Mouse (Mus musculus): ENCODE data around the gene Tmem209. TPM values are rescaled to one million over a fixed set of nuclear protein-coding genes. Genes with fewer than 3 reads are reported as not detected.
A peak's percentile ranks its signal among the peaks of the same experiment; 100 is the strongest.

Gene Tmem209
- 21.1 and 29.6 TPM in 2 replicates for polyA plus RNA-seq (2015; fragmentation: Nextera tagmentation; extraction: Ambion mirVana)

- peak within 1 kb of the TSS; percentile 68 for H3K9ac ChIP-seq (replicated peaks)
- H3K4me2 ChIP-seq: peak within 1 kb of the TSS; percentile 72
- peak within 1 kb of the TSS; percentile 58 for H3K4me3 ChIP-seq (replicated peaks)
- under 1% methylated on average over 37 of the region's 37 CpGs for WGBS
- H3K27me3 ChIP-seq (replicated peaks): no peaks in the 10 kb centered on the region
- H3K27ac ChIP-seq (replicated peaks): peak within 1 kb of the TSS; percentile 96
- H3K36me3 ChIP-seq: peaks cover 4% of the 10 kb centered on the region; the same call in 1 of the 2 replicates
- peaks cover 7% of the 10 kb centered on the region for H3K4me1 ChIP-seq
- ATAC-seq (ENCODE audit: low FRiP score): peak; percentile 98
- no peaks in the 10 kb centered on the region for H3K9me3 ChIP-seq (replicated peaks)
These were observed at the start of gene Tmem209, which contains the start of gene Ssmem1 for GRCm38 (mm10) chr6:30509265-30510239. Gene Tmem209 (minus strand): TSS chr6:30509783. Gene Ssmem1 (plus strand): TSS chr6:30509849.

DNA sequence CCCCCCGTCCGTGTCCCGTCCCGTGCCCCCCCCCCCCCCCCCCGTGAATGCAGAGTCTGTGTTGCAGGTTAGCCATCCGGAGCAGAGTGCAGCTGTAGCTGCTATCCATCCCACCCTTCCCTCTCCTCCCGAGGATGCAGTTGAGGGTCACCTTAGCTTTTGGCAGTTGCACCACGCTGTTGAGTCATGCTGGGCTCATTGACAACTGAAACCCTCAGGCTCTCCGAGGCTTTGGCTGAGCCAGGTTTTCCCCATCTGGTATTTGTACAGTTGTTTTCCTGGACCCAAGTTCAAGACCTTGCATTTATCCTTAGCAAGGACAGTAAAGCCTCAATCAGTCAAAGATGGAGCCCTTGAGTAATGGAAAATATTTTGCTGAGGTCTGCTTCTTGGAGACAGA, 46.5 kb upstream of the Tmem209 start:
- Histone ChIP-seq H3K4me2 (no peak overlapping the region), H3K9ac (replicated peaks) (no peak overlapping the region), H3K4me3 (replicated peaks) (no peak overlapping the region), H3K9me3 (replicated peaks) (no peaks in the 10 kb centered on the region), H3K27ac (replicated peaks) (no peak overlapping the region), H3K27me3 (replicated peaks) (no peaks in the 10 kb centered on the region), H3K4me1 (peaks cover 21% of the 10 kb centered on the region), H3K36me3 (no peaks in the 10 kb centered on the region)
- no peak for ATAC-seq (ENCODE audit: low FRiP score)
- WGBS: 21% methylated on average over 6 of the region's 9 CpGs

GRCm38 (mm10) chr6:30554621-30555170, 45.1 kb upstream of the Tmem209 start:
- ATAC-seq (ENCODE audit: low FRiP score): no peak

GRCm38 (mm10) chr6:30554092-30554491, 44.5 kb upstream of the Tmem209 start:
- no peaks in the 10 kb centered on the region for H3K36me3 ChIP-seq
- H3K27ac ChIP-seq (replicated peaks): no peak overlapping the region
- H3K27me3 ChIP-seq (replicated peaks): no peaks in the 10 kb centered on the region
- no peak for ATAC-seq (ENCODE audit: low FRiP score)
- no peaks in the 10 kb centered on the region for H3K9me3 ChIP-seq (replicated peaks)
- 79% methylated on average over 5 of the region's 5 CpGs for WGBS
- H3K9ac ChIP-seq (replicated peaks): no peak overlapping the region
- no peak overlapping the region for H3K4me3 ChIP-seq (replicated peaks)
- H3K4me1 ChIP-seq: peaks cover 26% of the 10 kb centered on the region
- H3K4me2 ChIP-seq: no peak overlapping the region

More at GRCm38 (mm10) chr6:30554621-30555170, 45.1 kb upstream of the Tmem209 start:
- H3K4me1 ChIP-seq: peaks cover 21% of the 10 kb centered on the region
- no peak overlapping the region for H3K4me2 ChIP-seq
- no peaks in the 10 kb centered on the region for H3K36me3 ChIP-seq
- no peaks in the 10 kb centered on the region for H3K27me3 ChIP-seq (replicated peaks)
- H3K27ac ChIP-seq (replicated peaks): no peak overlapping the region; the same call in 1 of the 2 replicates
- H3K9me3 ChIP-seq (replicated peaks): no peaks in the 10 kb centered on the region
- H3K4me3 ChIP-seq (replicated peaks): no peak overlapping the region
- H3K9ac ChIP-seq (replicated peaks): no peak overlapping the region
- 90% methylated on average over 5 of the region's 5 CpGs for WGBS

GRCm38 (mm10) chr6:30553381-30554010, 43.9 kb upstream of the Tmem209 start:
- no peak overlapping the region for H3K27ac ChIP-seq (replicated peaks)
- no peaks in the 10 kb centered on the region for H3K27me3 ChIP-seq (replicated peaks)
- no peaks in the 10 kb centered on the region for H3K36me3 ChIP-seq
- H3K4me2 ChIP-seq: no peak overlapping the region
- WGBS: 79% methylated on average over 7 of the region's 7 CpGs
- H3K9ac ChIP-seq (replicated peaks): no peak overlapping the region
- no peak overlapping the region for H3K4me3 ChIP-seq (replicated peaks)
- no peaks in the 10 kb centered on the region for H3K9me3 ChIP-seq (replicated peaks)
- H3K4me1 ChIP-seq: peaks cover 29% of the 10 kb centered on the region
- ATAC-seq (ENCODE audit: low FRiP score): no peak

DNA sequence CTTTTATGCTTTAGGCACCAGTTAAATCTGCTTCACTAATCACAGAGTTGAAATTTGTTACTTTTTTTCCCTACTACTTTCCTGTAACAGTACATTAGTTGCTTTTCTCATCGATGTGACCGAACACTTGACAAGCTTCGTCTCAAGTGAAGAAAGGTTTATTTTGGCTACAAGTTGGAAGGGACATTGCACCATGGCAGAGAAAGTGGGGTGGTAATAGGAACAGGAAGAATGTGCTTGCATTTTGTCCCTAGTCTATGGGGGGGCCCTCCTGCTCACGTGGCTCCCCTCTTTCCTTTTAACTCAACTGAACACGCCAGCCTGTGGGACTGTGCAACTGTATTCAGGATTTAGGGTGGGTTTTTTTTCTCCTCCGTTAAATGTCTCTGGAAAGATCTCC, 43.0 kb upstream of the Tmem209 start:
- no peaks in the 10 kb centered on the region for H3K9me3 ChIP-seq (replicated peaks)
- ATAC-seq (ENCODE audit: low FRiP score): no peak
- no peaks in the 10 kb centered on the region for H3K27me3 ChIP-seq (replicated peaks)
- peaks cover 33% of the 10 kb centered on the region for H3K4me1 ChIP-seq
- no peak overlapping the region for H3K4me3 ChIP-seq (replicated peaks)
- peak overlapping the region; percentile 54 for H3K4me2 ChIP-seq
- peak overlapping the region; percentile 82 for H3K27ac ChIP-seq (replicated peaks)
- no peaks in the 10 kb centered on the region for H3K36me3 ChIP-seq
- no peak overlapping the region for H3K9ac ChIP-seq (replicated peaks)
- 52% methylated on average over 6 of the region's 6 CpGs for WGBS

DNA sequence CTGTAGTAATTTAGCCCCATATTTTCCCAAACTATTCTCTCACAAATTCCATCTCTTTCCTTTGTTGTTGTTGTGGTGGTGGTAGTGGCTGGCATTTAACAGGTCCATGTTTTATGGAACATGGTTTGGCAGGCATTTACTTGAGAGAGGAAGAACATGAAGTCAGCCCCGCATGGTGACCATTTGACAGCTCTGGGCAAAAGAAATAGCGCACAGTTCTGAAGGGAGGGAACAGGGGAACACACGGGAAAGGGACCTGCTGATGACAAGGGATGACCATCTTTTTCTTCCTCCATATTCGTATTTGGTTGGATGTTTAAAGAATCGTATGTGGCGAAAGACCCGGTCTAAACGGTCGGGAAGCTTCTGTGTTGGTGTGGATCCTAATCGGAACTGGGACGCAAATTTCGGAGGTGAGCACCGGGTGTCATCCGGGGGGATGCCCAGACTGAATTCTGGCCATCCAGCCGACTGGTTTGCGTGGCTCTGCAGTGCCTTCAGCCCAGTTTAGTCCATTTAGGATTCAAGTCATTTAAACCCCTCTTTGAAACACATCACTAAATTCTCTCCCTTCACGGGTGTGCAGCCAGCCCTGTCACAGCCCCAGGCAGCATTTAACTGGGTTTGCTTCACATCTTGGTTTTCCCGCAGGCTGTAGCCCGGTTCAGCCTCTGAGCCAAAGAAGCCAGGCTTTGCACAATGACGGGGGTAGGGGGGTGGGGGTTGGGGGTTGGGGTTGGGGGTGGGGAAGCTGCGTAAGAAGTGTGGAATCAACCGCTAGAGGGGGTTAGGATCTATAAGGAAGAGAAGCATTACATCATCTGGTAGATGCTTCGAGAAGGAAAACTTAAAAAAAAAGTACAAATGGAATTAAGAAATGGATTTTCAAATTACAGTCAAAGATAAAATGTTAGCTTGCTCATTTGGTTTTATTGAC, 42.3 kb upstream of the Tmem209 start:
- peak overlapping the region; percentile 82 for H3K27ac ChIP-seq (replicated peaks)
- peak overlapping the region; percentile 25 for H3K4me3 ChIP-seq (replicated peaks)
- no peaks in the 10 kb centered on the region for H3K27me3 ChIP-seq (replicated peaks)
- H3K36me3 ChIP-seq: no peaks in the 10 kb centered on the region
- WGBS: 19% methylated on average over 23 of the region's 23 CpGs
- peak; percentile 68 for ATAC-seq (ENCODE audit: low FRiP score)
- H3K4me1 ChIP-seq: peaks cover 39% of the 10 kb centered on the region
- H3K4me2 ChIP-seq: peak overlapping the region; percentile 54
- H3K9me3 ChIP-seq (replicated peaks): no peaks in the 10 kb centered on the region
- H3K9ac ChIP-seq (replicated peaks): peak overlapping the region; percentile 46

GRCm38 (mm10) chr6:30551193-30551515, 41.6 kb upstream of the Tmem209 start:
- Histone ChIP-seq H3K36me3 (no peaks in the 10 kb centered on the region), H3K4me2 (no peak overlapping the region), H3K9me3 (replicated peaks) (no peaks in the 10 kb centered on the region), H3K4me3 (replicated peaks) (no peak overlapping the region), H3K9ac (replicated peaks) (no peak overlapping the region), H3K27me3 (replicated peaks) (no peaks in the 10 kb centered on the region), H3K27ac (replicated peaks) (peak overlapping the region; percentile 82), H3K4me1 (peaks cover 45% of the 10 kb centered on the region)
- ATAC-seq (ENCODE audit: low FRiP score): no peak

- Histone ChIP-seq H3K9me3 (replicated peaks) (no peaks in the 10 kb centered on the region), H3K27ac (replicated peaks) (peak overlapping the region; percentile 82; the same call in 1 of the 2 replicates), H3K27me3 (replicated peaks) (no peaks in the 10 kb centered on the region), H3K4me1 (peaks cover 49% of the 10 kb centered on the region), H3K9ac (replicated peaks) (no peak overlapping the region), H3K4me3 (replicated peaks) (no peak overlapping the region), H3K36me3 (no peaks in the 10 kb centered on the region), H3K4me2 (no peak overlapping the region)
- WGBS: 64% methylated on average over 7 of the region's 7 CpGs
- no peak for ATAC-seq (ENCODE audit: low FRiP score)
These were observed 41.1 kb upstream of the Tmem209 start for GRCm38 (mm10) chr6:30550496-30551192.

GRCm38 (mm10) chr6:30549231-30549761, 39.7 kb upstream of the Tmem209 start:
- H3K4me1 ChIP-seq: peaks cover 49% of the 10 kb centered on the region
- no peaks in the 10 kb centered on the region for H3K27me3 ChIP-seq (replicated peaks)
- WGBS: 30% methylated on average over 15 of the region's 15 CpGs
- H3K9me3 ChIP-seq (replicated peaks): no peaks in the 10 kb centered on the region
- no peak overlapping the region for H3K4me2 ChIP-seq
- H3K9ac ChIP-seq (replicated peaks): no peak overlapping the region
- H3K4me3 ChIP-seq (replicated peaks): no peak overlapping the region
- no peaks in the 10 kb centered on the region for H3K36me3 ChIP-seq
- H3K27ac ChIP-seq (replicated peaks): peak overlapping the region; percentile 35
- ATAC-seq (ENCODE audit: low FRiP score): no peak

All from neural tube, embryonic 15.5 days (tissue).